Mouse (Mus musculus) A20 (cell line): Measurements from ENCODE around the gene Syndig1l.

Source experiments
- DNase-seq: peaks from one replicate; pipeline ENCODE4 v3.0.0-alpha.2; 2011; ENCODE audit warnings: low read depth, low spot score

Gene Syndig1l

GRCm38 (mm10) chr12:84698319-84699081 is at the start of gene Syndig1l:
Gene Syndig1l, minus strand, starts transcription at chr12:84698831.
- no peak for DNase-seq

GRCm38 (mm10) chr12:84748134-84748533 is 49.5 kb upstream of the Syndig1l start:
- peak; percentile 31 for DNase-seq

- DNase-seq, result no peak
Observed at GRCm38 (mm10) chr12:84745700-84746099, 47.1 kb upstream of the Syndig1l start.

GRCm38 (mm10) chr12:84743496-84743895 is 44.9 kb upstream of the Syndig1l start:
- DNase-seq, result no peak

GRCm38 (mm10) chr12:84733366-84733765 is 34.7 kb upstream of the Syndig1l start:
- DNase-seq, result no peak

GRCm38 (mm10) chr12:84728421-84728820 is 29.8 kb upstream of the Syndig1l start:
- no peak for DNase-seq

- no peak for DNase-seq
Observed at GRCm38 (mm10) chr12:84727434-84727833, 28.8 kb upstream of the Syndig1l start.

- DNase-seq, result no peak
Observed at GRCm38 (mm10) chr12:84726986-84727385, 28.4 kb upstream of the Syndig1l start.

GRCm38 (mm10) chr12:84726391-84726790 is 27.8 kb upstream of the Syndig1l start:
- DNase-seq, result no peak

- DNase-seq, result no peak
Observed at GRCm38 (mm10) chr12:84718462-84719244, 20.0 kb upstream of the Syndig1l start.

- DNase-seq, result no peak
Observed at GRCm38 (mm10) chr12:84714578-84714977, 15.9 kb upstream of the Syndig1l start.

GRCm38 (mm10) chr12:84709842-84710439 is 11.3 kb upstream of the Syndig1l start:
- DNase-seq, result no peak

GRCm38 (mm10) chr12:84707804-84708203 is 9.2 kb upstream of the Syndig1l start:
- DNase-seq, result no peak

GRCm38 (mm10) chr12:84706886-84707285 is 8.3 kb upstream of the Syndig1l start:
- no peak for DNase-seq

- no peak for DNase-seq
Observed at GRCm38 (mm10) chr12:84702586-84702985, 4.0 kb upstream of the Syndig1l start.

- no peak for DNase-seq
Observed at GRCm38 (mm10) chr12:84692141-84692540, 6.5 kb downstream of the Syndig1l start.

GRCm38 (mm10) chr12:84691347-84691746 is 7.3 kb downstream of the Syndig1l start:
- peak; percentile 68 for DNase-seq

GRCm38 (mm10) chr12:84689051-84689450 is 9.6 kb downstream of the Syndig1l start:
- no peak for DNase-seq

GRCm38 (mm10) chr12:84687531-84687930 is 11.1 kb downstream of the Syndig1l start:
- no peak for DNase-seq

- no peak for DNase-seq
Observed at GRCm38 (mm10) chr12:84686176-84686575, 12.5 kb downstream of the Syndig1l start.

- no peak for DNase-seq
Observed at GRCm38 (mm10) chr12:84684569-84684968, 14.1 kb downstream of the Syndig1l start.

- DNase-seq, result peak; percentile 38
Observed at GRCm38 (mm10) chr12:84676011-84676410, 22.6 kb downstream of the Syndig1l start.
